Mouse (Mus musculus) kidney, adult 9 months (tissue): ENCODE measurements at regions not wholly inside any gene's neighbourhood (a gene's known extent, or its start where the extent isn't known, plus 50 kb on each side); places are given as distances from the start of the nearest gene placed in this dataset.

ENCODE experiments used
- DNase-seq: peaks from one replicate; pipeline ENCODE4 v3.0.0; 2022

GRCm38 (mm10) chr1:35331602-35332339 lies 482.0 kb downstream of the Plekhb2 start:
- peak; percentile 49 for DNase-seq

- no peak for DNase-seq
These were observed 482.5 kb downstream of the Plekhb2 start for GRCm38 (mm10) chr1:35332340-35332684.

- DNase-seq: no peak
These were observed 487.9 kb downstream of the Plekhb2 start for GRCm38 (mm10) chr1:35337647-35338046.

GRCm38 (mm10) chr1:35338184-35338583 lies 488.4 kb downstream of the Plekhb2 start:
- no peak for DNase-seq

DNA sequence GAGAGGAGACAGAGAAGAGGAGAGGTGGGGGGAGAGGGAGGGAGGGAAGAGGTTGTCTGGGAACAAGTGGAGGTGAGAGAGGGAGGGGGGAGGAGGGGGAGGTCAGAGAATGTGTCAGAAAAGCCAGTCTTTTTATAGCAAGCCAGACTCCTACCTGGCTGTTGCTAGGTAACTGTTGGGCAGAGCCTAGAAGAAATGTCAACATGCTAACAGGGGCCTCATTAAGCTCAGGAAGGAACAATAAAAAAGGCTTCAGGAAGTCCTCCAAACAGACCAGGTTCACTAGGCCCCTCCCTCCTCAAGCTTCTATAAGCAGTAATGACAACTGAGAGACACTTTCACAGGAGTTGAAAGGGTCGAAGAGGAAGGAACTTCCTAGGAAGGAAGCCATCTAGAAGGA lies 494.8 kb downstream of the Plekhb2 start:
- DNase-seq: no peak

DNA sequence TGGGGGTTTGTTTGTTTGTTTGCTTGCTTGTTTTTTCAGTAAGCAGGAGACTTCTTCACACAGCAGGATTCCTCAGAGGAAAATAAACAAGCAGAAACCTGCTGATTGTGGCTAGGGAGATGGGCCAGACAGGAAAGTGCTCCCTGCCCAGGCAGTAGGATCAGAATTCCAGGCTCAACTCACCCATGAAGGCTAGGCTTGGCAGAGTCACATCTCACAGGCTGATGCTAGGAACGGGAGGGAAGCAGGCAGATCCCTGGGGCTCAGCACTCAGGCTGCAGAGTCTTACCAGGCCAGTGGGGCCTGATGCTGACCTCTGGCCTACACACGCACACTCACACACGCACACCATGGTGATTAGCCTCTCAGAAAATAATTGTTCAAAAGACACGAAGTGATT lies 498.5 kb downstream of the Plekhb2 start:
- DNase-seq: peak; percentile 37

DNA sequence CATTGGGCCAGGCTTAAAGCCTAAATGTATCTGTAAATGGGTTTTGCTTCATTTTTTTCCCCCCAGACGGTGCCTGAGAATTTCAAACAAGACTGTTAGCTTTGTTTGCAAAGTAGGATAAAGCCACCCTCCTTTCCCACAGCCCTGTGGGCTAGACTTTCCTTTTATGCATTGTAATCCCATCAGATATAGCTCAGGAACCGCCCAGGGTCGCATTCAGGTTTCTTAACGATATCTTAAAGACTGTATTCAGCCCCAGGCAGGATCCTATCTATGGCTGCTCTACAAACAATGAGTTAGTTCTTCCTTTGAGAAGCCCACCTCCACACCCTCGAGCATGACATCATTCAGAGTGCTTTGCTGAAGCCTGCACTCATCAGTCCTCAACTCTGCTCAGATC lies 509.2 kb downstream of the Plekhb2 start:
- DNase-seq: no peak

DNA sequence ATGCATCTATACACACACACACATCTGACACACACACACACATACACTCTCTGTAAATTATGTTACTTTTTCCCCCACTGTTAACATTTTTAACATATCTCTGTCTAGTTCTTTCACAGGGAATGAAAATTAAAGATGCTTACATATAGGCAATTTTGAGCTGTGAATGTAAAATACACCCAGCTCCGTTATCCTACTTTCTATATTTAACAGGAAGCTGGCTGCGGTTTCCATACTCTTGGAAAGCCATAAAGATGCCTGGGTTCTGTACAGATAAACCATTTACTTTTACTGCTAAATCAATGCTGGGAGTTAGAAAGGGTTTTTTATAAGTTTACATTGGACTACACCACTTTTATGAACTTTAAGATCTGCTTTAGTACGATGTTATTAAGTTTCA lies 511.7 kb downstream of the Plekhb2 start:
- DNase-seq: no peak

DNA sequence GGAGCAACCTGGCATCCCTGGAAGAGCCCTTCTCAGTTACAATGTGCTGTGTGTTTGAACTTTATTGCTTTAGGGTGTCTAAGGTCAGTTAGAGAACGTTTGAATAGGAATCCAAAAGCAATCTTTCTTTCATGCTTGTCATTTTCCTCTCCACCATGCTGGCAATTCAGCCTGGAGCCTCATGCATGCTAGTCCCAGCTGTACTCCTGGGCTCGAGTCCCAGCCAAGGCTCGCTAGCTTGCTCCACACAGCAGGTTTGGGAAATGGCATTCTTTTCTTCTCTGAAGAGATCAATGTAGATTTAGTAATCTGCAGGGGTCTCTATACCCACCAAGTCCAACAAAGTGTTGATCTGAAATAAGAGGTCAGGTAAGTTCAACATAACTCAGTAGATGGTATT lies 513.1 kb downstream of the Plekhb2 start:
- no peak for DNase-seq

DNA sequence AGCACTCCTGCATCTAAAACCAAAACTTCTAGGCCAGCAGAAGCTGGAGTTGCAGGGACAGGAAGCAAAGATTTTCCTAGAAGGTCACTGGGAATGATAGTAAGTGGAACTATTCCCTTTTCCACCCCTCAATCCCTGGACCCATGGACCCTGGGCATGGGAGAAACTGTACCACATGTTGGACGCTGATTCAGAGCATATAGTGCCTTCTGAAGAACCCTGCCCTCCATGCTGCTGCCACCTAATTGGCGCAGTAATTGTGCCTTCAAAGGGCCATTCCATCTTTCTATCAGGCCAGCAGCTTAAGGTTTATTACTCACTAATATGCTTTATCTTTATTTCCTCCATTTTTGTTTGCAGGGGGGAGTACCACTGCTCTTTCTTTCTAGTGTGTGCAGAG lies 516.8 kb downstream of the Plekhb2 start:
- no peak for DNase-seq

- no peak for DNase-seq
These were observed 523.0 kb downstream of the Plekhb2 start for GRCm38 (mm10) chr1:35372751-35373150.

- DNase-seq: peak; percentile 29
These were observed 531.0 kb downstream of the Plekhb2 start for GRCm38 (mm10) chr1:35380633-35381385.

- peak; percentile 64 for DNase-seq
These were observed 535.7 kb downstream of the Plekhb2 start for GRCm38 (mm10) chr1:35385430-35385829.

DNA sequence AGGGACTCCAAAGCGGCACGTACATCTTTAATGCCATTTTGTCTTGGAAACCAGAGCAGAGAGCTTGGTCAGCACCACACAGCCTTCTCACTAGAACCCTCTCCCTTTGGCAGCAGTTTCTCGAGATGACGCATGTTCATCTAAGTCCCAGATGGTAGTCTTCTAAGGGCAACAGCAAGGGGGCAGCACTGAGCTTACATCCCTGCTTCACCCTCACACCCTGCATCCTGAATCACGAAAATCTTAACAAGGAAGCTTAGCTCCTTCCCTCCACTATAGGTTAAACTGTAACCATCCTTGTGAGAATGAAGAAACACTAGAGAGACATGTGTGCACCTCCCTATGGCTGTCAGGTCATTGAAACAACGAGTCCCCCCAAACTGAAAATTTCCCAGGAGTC lies 538.4 kb downstream of the Plekhb2 start:
- DNase-seq: peak; percentile 40

GRCm38 (mm10) chr1:35390371-35390770 lies 540.6 kb downstream of the Plekhb2 start:
- DNase-seq: no peak

DNA sequence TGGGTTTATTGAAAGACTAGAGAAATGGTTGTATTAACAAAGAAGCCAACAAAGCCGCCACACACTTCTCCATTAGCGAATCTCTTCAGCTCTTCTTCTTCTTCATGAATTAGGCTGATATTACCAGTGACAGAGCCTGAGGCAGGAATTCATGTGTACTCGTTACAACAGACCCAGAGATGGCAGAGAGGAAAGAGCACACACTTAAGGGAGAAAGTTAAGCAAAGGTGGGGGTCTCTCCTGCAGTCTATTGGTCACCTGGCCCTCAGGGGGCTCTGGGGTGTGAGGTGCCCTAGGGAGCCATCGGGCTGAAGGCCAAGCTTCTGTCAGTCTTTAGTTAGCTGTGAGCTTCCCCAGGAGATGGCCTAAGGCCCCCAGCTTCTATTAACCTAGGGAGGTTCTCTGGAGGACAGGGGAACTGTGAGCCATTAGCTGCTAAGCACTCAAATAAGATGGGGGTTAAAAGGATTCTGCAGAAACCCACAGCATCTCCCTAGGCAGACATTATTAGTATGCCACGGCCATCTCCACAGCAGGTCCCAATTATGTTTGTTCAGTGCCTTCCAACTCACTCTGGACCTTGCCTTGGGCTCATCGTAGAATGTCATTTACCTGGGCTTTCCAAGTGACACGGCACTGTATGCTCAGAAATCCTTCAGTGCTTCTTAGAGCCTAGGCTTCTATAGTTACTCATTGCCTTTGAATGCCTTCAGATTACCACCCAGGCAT lies 541.2 kb downstream of the Plekhb2 start:
- DNase-seq: no peak

DNA sequence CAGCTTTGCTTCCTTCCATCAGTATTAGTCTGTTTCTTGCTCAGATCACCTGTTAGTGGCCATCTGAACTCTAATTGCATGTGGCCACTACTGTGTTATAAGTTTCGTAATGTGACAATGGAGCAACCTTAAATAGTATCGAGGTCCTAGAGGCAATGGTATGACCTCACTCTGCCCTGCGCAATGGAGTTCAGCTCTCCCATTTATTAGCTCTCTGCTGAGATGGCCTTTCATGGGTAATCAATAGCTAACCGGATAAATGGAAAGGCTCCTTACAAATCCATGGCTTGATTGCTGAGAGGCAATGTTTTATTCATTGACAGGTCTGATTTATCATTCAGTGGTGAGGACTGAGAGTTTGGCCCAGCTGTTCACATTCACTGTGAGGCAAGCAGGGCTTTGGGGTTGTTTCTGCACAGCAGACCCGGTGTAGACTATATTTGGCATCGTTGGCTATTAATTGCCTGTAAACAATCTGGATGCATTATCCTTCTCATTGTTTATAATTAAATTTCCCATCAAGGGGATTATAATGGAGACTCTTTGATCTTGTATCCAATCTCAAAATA lies 543.9 kb downstream of the Plekhb2 start:
- DNase-seq: no peak

- no peak for DNase-seq
These were observed 551.0 kb downstream of the Plekhb2 start for GRCm38 (mm10) chr1:35400674-35401359.

DNA sequence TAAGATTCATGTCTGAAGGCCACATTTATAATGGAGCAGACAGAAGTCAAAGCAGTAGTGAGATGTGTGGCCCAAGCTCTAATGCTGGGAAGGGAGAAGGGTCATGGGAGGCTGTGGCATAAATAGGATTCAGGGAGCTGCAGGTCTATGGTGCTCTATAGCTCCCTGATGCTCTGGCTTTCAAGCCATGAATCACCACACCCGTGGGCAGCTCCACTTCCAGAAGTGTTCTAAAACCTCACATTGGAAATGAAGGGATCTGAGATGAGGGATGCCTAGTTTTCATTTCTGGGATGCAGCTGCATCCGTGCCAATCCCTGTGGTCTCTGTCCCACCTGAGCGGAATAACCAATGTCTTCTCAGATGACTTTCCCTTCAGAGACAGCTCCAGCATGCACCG lies 553.2 kb downstream of the Plekhb2 start:
- no peak for DNase-seq

GRCm38 (mm10) chr1:35405418-35405817 lies 555.6 kb downstream of the Plekhb2 start:
- DNase-seq: no peak

DNA sequence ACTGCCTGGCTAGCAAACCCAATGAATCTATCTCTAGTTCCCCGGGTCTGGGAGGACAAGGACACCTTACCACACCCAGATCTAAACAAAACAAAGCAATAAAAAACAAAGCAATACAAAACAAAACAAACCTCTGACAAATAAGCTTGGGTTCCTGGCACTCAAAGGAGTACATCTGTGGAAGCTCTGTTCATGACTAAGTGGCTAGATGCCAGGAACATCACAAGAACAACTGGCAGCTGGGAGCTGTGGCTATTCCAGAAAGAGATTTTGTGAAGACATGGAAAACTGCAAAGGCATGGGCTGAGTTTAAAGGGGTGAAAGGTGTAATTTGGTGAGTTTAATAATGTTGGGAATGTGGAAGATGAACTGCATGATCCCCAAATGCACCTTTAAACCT lies 565.9 kb downstream of the Plekhb2 start:
- no peak for DNase-seq

DNA sequence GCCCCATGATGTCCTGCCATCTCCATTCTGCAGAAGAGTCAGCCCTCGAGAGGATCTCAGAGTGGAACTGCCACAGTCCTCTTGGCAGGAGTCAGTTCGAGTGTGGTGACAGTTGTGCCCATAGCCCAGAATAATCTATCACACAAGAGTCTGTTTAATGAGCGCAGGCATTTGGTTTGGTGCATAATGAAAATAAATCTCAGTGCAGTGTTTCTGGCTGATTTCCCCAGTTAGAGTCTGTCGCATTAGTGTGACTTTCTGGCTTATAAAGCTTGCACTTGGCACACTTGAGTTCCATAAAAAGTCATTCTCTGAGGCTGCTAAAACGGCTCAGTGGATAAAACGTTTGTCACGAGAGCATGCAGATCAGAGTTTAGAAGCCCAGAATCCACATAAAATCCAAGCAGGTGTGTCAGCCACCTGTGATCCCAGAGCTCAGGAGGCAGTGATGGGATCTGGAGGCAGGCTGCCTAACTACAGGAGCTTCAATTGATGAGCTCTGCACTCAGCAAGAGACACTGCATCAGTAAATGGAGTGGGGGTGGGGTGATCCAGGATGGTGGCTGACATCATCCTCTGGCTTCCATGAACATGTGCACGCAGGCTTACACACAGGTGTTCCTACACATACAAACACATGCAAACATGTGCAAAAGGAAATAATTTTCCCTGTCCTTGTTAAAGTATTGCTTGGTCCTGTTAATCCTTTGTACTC lies 578.5 kb downstream of the Plekhb2 start:
- no peak for DNase-seq
